Mouse (Mus musculus) adrenal gland, postnatal 0 days (tissue): Measurements from ENCODE around the gene Ern1. TPM values are rescaled to one million over a fixed set of nuclear protein-coding genes. Genes with fewer than 3 reads are reported as not detected.

Experiments used
- polyA plus RNA-seq: library from polyadenylated mRNA; unstranded; fragments of >200 nt; fragmentation: Nextera tagmentation; extraction: Ambion mirVana; gene quantifications from 2 replicates; pipeline ENCODE4 v1.2.1, GENCODE M21; 2015

Ern1 gene
- 8.6 and 23.4 TPM in 2 replicates for polyA plus RNA-seq

DNA sequence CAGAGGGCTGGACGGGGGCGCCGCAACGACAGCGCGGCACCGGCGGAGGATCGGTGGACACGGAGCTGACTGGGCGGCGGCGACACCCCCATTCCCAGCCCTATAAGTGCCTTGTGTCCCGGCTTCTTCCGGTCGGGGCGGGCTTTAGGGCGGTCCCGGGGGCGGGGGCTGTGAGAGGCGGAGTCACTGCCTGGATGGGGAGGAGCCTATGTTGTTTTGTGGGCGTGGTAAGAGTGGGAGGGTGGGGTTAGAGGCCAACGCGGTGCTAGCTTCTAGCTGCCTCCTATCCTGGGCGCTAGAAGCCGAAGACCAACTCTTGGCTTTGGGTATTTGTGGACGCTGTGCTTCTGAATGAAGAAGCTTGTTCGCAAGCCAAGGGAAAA lies at the start of gene Ern1:
Ern1 (minus strand) TSS at position 120 of the 383 bp plus-strand sequence.

DNA sequence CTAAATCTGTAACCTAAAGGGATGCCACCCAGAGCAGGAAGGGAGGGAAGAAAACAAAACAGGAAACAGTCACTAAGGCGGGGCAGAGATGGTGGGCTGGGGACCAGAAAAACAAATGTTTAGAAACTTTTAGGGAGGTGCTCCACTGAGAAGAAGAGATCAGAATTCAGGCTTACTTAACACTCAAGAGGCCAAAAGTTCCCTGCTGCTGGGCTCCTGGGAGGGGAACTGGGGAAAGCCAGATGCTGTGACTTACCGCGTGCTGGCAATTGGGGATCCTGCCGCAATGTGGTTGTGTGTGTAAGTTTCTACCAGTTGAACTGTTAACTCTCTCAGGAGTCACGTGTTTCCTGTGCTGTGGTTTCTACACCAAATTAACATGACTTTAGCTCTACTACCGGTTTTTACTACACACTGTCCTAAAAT lies 99.8 kb downstream of the Ern1 start, which contains the start of gene Icam2:
Icam2 (minus strand) TSS at position 285 of the 426 bp plus-strand sequence.

DNA sequence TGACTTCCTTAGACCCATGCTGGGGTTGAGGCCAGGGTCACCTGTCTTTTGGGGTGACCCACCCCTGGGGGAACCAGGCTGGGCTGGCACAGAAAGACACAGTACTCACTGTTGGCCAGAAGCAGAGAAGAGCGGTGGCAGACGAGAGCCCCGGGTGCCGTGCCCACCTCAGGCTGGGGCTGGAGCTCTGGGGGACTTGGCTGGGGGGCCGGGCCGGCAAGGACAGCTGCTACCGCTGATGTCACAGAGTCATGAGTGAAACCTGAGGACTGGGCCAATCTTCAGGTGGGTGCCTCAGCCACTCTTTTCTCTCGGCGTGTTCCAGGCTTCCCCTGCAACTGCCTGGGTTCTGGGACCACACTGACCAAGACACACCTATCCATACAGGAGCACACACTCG lies 122.3 kb downstream of the Ern1 start, which contains the start of gene Prr29:
Prr29 (plus strand) TSS at position 107 of the 400 bp plus-strand sequence.

GRCm38 (mm10) chr11:106353188-106353587 lies 134.5 kb downstream of the Ern1 start, which contains the start of gene Scn4a:
TSS of gene Scn4a (minus strand) at chr11:106353288.

Other genes with a start within 250 kb of the Ern1 start
- gene Ftsj3, start 231.8 kb downstream of the Ern1 start, polyA plus RNA-seq, result 22.6 and 41.1 TPM in 2 replicates
- gene Psmc5, start 231.7 kb downstream of the Ern1 start, polyA plus RNA-seq, result 142 and 201 TPM in 2 replicates
- gene Smarcd2, start 214.9 kb downstream of the Ern1 start, polyA plus RNA-seq, result 40.7 and 58.2 TPM in 2 replicates
- gene Tcam1, start 211.2 kb downstream of the Ern1 start, polyA plus RNA-seq, result 0.12 and 0.32 TPM in 2 replicates
- gene Gh, start 186.0 kb downstream of the Ern1 start, polyA plus RNA-seq, result not detected in 2 replicates
- 5.9 and 6.6 TPM in 2 replicates for gene Cd79b, start 173.1 kb downstream of the Ern1 start, polyA plus RNA-seq
- 0.02 and 0.03 TPM in 2 replicates for gene Scn4a, start 134.6 kb downstream of the Ern1 start, polyA plus RNA-seq
- gene Prr29, start 122.4 kb downstream of the Ern1 start, polyA plus RNA-seq, result not detected in 2 replicates
- 26.4 and 37.7 TPM in 2 replicates for gene Icam2, start 99.8 kb downstream of the Ern1 start, polyA plus RNA-seq
- gene Tex2, start 125.6 kb upstream of the Ern1 start, polyA plus RNA-seq, result 8.4 and 12.7 TPM in 2 replicates